Comparison of ENCODE assay signal across 20 mouse cellular contexts in genomic region chr11:82860759-82861158, GRCm38 (mm10). TPM values are rescaled to one million over a fixed set of nuclear protein-coding genes. Genes with fewer than 3 reads are reported as not detected.
"Had no signal": no experiment of that assay in that cellular context is flagged by ENCODE, and none has a peak within 500 bp of the region (broad histone marks: within the 10 kb centered on the region; RNA-seq: fewer than 3 reads in every experiment).

No protein-coding gene starts in this region.

- H3K4me3 ChIP-seq: layer of hippocampus, adult 2 months; liver, embryonic 13.5 days; midbrain, embryonic 10.5 days; midbrain, embryonic 13.5 days had no signal

- H3K9me3 ChIP-seq: liver, embryonic 13.5 days; midbrain, embryonic 10.5 days; midbrain, embryonic 13.5 days had no signal

- H3K4me2 ChIP-seq: liver, embryonic 13.5 days; midbrain, embryonic 13.5 days had no signal

- H3K9ac ChIP-seq: liver, embryonic 13.5 days; midbrain, embryonic 13.5 days had no signal

- H3K27me3 ChIP-seq: liver, embryonic 13.5 days; midbrain, embryonic 13.5 days had no signal

- H3K36me3 ChIP-seq: midbrain, embryonic 10.5 days; midbrain, embryonic 13.5 days had no signal

- H3K27ac ChIP-seq: kidney, postnatal 0 days; layer of hippocampus, adult 2 months; midbrain, embryonic 13.5 days had no signal

- ATAC-seq: midbrain, embryonic 13.5 days had no signal

- DNase-seq: kidney, adult 11 months; kidney, adult 9 months; kidney, postnatal 25 days; layer of hippocampus, adult 9-11 months; liver, embryonic 13.5 days; lung, adult 2 months; lung, postnatal 14 days; lung, postnatal 4 days; thymus, postnatal 36 days had no signal

RNA-seq across cellular contexts. Expression of gene Fndc8, which starts 31.2 kb away (rescaled TPM):
- total RNA-seq: layer of hippocampus, adult 2 months; layer of hippocampus, postnatal 25 days; left cerebral cortex, adult 18-20 months; left cerebral cortex, postnatal 10 days; left cerebral cortex, postnatal 36 days; liver, adult 2 months; megakaryocyte progenitor cell, adult 5-6 weeks; midbrain, postnatal 0 days had no signal
- polyA plus RNA-seq: liver, adult 2 months had no signal
